Mouse (Mus musculus): ENCODE measurements around the gene Chil5.
"Not testable (repeated sequence)": the region's sequence is repeated elsewhere in the genome, so short reads cannot be mapped to it uniquely, and the experiment has no call there.

The Chil5 gene

GRCm38 (mm10) chr3:106032781-106033180, at the start of gene Chil5:
Chil5 (minus strand) TSS chr3:106032814.
- DNase-seq (ENCODE audit: low spot score in 2 of 2) = no peak

GRCm38 (mm10) chr3:106074824-106075223, 42.2 kb upstream of the Chil5 start:
- no peak for DNase-seq (ENCODE audit: low spot score in 2 of 2)

- no peak for DNase-seq (ENCODE audit: low spot score in 2 of 2)
These were observed 38.4 kb upstream of the Chil5 start for GRCm38 (mm10) chr3:106070994-106071393.

GRCm38 (mm10) chr3:106067707-106068106, 35.1 kb upstream of the Chil5 start:
- DNase-seq (ENCODE audit: low spot score in 2 of 2) = peak; percentile 30 to 52

- DNase-seq (ENCODE audit: low spot score in 2 of 2) = no peak
These were observed 25.4 kb upstream of the Chil5 start for GRCm38 (mm10) chr3:106057966-106058365.

- DNase-seq (ENCODE audit: low spot score in 2 of 2) = no peak
These were observed 19.3 kb upstream of the Chil5 start for GRCm38 (mm10) chr3:106051896-106052295.

GRCm38 (mm10) chr3:106040306-106040705, 7.7 kb upstream of the Chil5 start:
- no peak for DNase-seq (ENCODE audit: low spot score in 2 of 2)

- DNase-seq (ENCODE audit: low spot score in 2 of 2) = no peak
These were observed 8.5 kb downstream of the Chil5 start for GRCm38 (mm10) chr3:106024135-106024534.

GRCm38 (mm10) chr3:106021840-106022239, 10.8 kb downstream of the Chil5 start:
- DNase-seq (ENCODE audit: low spot score in 2 of 2) = no peak

GRCm38 (mm10) chr3:106014546-106014945, 18.1 kb downstream of the Chil5 start, which contains the start of gene Pifo:
Pifo (minus strand) TSS chr3:106014646.
- no peak for DNase-seq (ENCODE audit: low spot score in 2 of 2)

GRCm38 (mm10) chr3:106003360-106003759, 29.3 kb downstream of the Chil5 start:
- DNase-seq (ENCODE audit: low spot score in 2 of 2) = not testable (repeated sequence)

GRCm38 (mm10) chr3:106001416-106002370, 30.9 kb downstream of the Chil5 start:
- peak; percentile 56 to 61 for DNase-seq (ENCODE audit: low spot score in 2 of 2)

- peak; percentile 33 to 43 for DNase-seq (ENCODE audit: low spot score in 2 of 2)
These were observed 31.8 kb downstream of the Chil5 start for GRCm38 (mm10) chr3:106000707-106001375.

- peak; percentile 11 to 22 for DNase-seq (ENCODE audit: low spot score in 2 of 2)
These were observed 37.9 kb downstream of the Chil5 start for GRCm38 (mm10) chr3:105994730-105995129.

GRCm38 (mm10) chr3:105991653-105992283, 40.8 kb downstream of the Chil5 start:
- peak; percentile 28 to 61 for DNase-seq (ENCODE audit: low spot score in 2 of 2)

GRCm38 (mm10) chr3:105989611-105990010, 43.0 kb downstream of the Chil5 start:
- not testable (repeated sequence) for DNase-seq (ENCODE audit: low spot score in 2 of 2)

- DNase-seq (ENCODE audit: low spot score in 2 of 2) = no peak
These were observed 58.4 kb downstream of the Chil5 start for GRCm38 (mm10) chr3:105974174-105974573.

- no peak for DNase-seq (ENCODE audit: low spot score in 2 of 2)
These were observed 59.2 kb downstream of the Chil5 start, which contains the start of gene Ovgp1 for GRCm38 (mm10) chr3:105973411-105973810. Ovgp1 (plus strand) TSS chr3:105973711.

GRCm38 (mm10) chr3:105971831-105972446, 60.7 kb downstream of the Chil5 start:
- no peak for DNase-seq (ENCODE audit: low spot score in 2 of 2)

All from spleen, postnatal 36 days (tissue).